Mouse (Mus musculus) frontal cortex, adult (tissue): Measurements from ENCODE around the gene Crtac1.
A peak's percentile ranks its signal among the peaks of the same experiment; 100 is the strongest.

Source experiments
- ATAC-seq: cut with Nextera tagmentation; 2 replicates; pipeline ENCODE4 v1.9.2; 2017; ENCODE audit warnings: mild to moderate bottlenecking, moderate library complexity, mixed read lengths; ENCODE audit not compliant: low TSS enrichment

Gene Crtac1

DNA sequence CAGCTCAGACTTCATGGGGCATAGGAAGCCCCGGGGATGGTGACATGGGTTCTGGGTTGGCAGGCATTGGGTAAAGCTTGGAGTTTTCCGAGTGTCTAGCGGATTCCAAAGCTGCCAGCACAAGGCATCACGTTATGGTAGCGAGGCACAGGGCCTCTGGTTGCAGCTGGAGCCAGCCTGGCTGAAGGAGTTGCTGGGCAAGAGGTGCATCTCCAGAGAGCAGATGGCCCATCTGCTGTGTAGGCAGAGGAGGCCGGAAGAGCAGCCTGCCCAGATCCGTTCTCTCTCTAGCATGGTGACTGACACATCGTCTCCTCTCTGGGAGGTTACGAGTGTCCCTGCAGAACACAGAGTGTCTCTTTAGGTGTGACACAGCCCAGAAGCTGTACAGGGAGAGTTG lies 103.4 kb downstream of the Crtac1 start:
- peak; percentile 59 for ATAC-seq

DNA sequence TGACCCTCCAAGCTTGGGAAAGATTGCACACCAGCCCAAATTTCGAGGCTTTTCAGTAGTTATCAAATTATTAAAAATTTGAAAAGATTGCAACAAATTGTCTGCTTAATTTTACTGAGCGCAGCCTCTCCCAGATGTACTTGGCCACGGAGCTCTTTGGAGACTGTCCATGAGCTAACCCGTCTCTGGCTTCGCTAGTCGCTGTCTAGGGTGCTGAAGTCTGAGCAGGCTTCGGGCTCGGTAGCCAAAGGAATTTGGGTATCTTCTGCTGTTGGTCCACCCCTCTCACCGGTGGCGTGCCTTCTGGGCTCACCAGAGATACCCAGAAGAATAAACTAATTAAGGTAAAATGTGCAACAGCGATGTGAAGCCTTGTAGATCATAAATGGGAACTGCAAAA lies 105.7 kb downstream of the Crtac1 start:
- ATAC-seq = no peak

DNA sequence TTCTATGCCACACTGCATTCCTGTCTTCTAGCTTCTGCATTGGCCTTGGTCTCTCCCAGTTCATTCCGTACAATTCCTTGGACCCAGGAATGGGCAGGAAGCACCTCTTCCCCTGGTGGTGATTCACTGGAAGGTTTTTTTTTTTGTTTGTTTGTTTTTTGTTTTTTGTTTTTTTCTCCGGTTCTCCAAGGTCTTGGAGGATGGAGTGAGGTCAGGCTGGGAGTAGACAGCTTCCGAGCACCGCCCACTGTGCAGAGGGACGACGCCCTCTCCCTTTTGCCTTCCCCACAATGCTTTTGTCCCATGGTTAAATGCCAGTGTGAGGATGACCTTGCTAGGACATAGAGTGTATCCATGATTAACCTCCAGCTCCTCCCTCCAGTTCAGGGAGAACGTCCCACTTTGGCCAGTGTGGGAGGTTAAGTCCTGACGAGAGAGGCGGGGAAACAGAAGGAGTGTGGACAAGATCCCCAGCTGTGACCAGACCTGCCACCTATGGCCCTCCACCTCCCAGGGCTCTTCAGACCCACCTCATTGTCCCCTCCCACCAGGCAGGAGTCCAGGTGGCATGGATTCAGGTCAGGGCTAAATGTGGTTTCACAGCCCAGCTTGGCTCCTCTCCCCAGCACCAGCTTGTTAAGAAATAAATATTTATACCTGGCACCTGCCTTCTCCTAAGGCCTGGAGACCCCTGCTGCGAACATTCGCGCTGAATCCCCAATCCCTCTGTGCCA lies 109.1 kb downstream of the Crtac1 start:
- ATAC-seq = no peak

GRCm38 (mm10) chr19:42321936-42322335 lies 109.6 kb downstream of the Crtac1 start:
- ATAC-seq = no peak

GRCm38 (mm10) chr19:42317648-42318425 lies 113.7 kb downstream of the Crtac1 start:
- peak; percentile 71 for ATAC-seq

DNA sequence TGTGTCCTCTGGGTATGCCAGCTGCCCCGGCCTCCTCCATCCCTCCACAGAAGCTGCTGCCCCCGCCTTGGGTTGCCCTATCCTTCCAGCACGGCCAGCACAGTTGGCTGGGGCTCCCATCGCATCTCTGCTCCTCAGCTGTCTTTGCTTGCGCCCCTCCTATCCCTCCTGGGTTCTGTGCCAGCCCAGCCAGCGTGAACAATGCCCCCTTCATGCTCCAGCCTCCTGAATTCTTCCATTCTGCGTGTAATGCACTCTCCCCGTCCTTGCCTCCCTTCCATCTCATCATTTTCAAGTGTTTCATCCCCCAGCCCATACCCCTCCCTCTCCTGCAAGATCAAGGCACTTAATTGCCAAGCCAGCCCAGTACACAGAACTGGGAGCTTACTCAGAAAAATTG lies 114.6 kb downstream of the Crtac1 start:
- ATAC-seq = peak; percentile 39

DNA sequence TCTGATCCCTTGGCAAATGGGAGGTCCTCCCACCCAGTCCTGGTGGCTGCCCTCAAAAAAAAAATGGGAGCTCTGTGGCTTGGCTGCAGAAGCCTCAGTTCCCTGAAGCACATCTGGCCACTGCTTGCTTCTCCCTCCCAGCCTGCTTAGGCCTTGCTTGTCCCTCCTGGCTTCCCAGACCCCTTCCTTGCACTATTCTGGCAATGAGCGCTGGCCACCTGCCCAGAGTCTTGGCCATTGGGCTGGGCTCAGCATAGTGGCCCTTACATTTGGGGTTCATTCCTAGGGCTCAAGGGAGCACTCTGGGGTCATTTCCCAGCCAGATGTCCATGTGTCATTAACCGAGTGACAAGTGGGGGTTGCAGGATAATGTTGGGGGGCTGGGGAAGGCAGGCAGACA lies 115.1 kb downstream of the Crtac1 start:
- ATAC-seq = no peak

GRCm38 (mm10) chr19:42315914-42316313 lies 115.7 kb downstream of the Crtac1 start:
- peak; percentile 75 for ATAC-seq

GRCm38 (mm10) chr19:42315070-42315679 lies 116.4 kb downstream of the Crtac1 start:
- ATAC-seq = no peak

GRCm38 (mm10) chr19:42312191-42312590 lies 119.4 kb downstream of the Crtac1 start:
- no peak for ATAC-seq

DNA sequence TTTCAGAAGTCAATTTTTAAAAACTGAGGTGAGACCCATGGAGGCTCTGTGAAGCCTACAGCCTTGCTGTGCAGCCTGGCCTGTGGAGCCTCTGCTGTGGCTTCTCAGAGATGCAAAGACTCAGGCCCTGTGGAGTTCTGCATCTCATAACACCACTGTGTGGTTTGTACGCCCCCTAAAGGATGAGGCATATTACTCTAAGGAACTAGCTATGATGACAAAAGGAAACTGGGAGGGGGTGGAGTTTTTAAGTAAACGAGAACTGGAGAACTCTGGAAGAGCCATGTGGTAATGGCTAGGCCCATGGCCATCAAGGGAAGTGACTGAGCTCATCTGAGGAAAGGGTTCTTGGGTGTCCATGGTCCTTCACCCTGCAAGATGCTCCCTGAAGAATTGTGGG lies 120.3 kb downstream of the Crtac1 start:
- peak; percentile 58 for ATAC-seq

DNA sequence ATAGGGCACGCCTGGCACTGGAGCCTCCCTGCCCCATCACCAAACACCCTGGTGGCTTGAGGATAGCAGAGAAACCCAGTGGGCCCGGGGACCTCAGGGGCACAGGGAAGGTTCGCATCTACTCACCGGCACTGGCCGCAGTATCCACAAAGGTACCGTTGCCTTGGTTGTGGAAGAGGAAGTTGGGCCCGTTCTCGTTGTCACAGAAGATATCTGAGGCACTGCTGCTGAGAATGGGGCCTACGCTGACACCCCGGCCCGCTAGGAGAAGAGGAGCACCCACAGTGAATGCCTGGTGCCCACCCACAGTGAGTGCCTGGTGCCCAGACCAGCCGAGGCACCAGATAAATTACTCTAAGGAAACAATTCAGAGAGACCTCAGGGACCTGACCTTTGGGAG lies 122.7 kb downstream of the Crtac1 start:
- ATAC-seq = no peak

DNA sequence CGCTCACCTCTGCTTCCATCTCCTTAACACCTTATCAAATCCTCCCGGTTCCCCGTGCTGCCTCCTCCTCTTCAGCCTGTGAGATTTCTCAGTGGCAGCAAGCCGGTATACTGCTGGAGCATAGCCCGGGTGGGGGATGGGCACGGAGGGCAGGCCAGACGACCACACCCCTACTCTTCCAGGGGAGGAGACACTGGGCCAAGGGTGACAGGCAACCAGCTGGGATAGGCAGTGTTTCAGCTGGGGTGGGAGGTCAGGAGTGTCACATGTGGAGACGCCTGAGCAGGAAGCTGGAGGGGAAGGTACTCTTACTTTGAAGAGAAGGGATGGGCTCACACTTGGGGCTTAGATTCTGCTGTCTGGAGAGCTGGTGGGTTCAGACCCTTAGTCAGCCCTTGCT lies 124.6 kb downstream of the Crtac1 start:
- no peak for ATAC-seq

GRCm38 (mm10) chr19:42306202-42306601 lies 125.4 kb downstream of the Crtac1 start:
- no peak for ATAC-seq

DNA sequence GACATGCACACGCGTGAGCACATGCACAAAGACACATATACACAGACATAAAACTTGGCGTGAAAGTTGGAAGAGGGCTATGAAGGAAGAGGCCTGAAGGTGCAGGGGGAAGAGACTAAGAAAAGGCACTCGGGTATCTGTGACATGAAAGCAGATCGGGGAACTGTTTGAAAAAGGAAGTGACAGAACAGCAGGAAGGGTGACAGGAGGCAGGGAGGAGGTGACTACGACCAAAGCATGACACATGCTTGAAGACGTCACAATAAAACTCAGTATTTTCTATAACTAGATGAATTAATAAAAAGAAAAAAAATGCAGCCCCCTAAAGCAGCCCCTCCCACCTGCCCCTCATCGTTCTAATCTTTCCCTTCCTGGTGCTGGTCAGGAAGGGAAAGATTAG lies 125.8 kb downstream of the Crtac1 start:
- ATAC-seq = no peak

DNA sequence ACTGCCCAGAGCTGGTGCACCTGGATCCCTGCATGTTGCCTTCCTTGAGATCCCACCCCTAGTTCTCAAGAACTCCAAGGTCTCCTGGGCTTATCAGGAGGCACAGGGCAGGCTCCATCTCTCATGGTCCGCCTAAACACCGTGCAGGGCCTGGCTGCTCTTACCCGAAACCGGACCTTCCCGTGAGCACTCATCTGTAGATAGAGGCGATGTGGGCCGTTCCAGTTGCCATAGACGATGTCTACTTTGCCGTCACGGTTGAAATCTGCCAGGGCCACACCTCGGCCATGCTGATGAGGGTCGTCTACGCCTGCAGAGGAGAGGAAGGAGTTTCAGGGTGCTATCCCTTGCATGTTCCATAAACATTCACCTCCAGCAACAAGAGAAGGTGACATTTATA lies 127.1 kb downstream of the Crtac1 start:
- no peak for ATAC-seq

- no peak for ATAC-seq
These were observed 128.3 kb downstream of the Crtac1 start for GRCm38 (mm10) chr19:42303210-42303813.

- peak; percentile 41 for ATAC-seq
These were observed 138.4 kb downstream of the Crtac1 start for GRCm38 (mm10) chr19:42293216-42293615.

- ATAC-seq = no peak
These were observed 139.5 kb downstream of the Crtac1 start for GRCm38 (mm10) chr19:42292106-42292505.

GRCm38 (mm10) chr19:42290954-42291661 lies 140.5 kb downstream of the Crtac1 start:
- peak; percentile 51 for ATAC-seq

DNA sequence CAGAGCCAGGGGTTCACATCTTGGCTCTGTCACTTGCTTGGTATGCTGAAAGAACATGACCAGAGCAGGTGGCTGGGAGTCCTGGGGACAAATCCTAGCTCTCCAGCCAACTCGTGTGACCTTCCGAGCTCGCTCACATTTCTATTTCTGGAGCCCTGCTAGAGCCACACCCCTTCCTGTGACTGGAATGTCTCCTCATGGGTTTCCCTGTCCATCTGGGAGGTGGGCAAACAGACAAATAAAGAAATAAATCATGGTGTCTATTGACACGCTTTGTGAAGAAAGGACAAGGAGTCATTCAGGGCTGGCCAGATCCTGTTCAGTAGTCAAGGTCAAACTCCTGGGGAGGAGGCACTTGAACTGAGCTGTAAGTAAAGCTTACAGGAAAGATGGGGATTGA lies 143.2 kb downstream of the Crtac1 start:
- ATAC-seq = no peak

DNA sequence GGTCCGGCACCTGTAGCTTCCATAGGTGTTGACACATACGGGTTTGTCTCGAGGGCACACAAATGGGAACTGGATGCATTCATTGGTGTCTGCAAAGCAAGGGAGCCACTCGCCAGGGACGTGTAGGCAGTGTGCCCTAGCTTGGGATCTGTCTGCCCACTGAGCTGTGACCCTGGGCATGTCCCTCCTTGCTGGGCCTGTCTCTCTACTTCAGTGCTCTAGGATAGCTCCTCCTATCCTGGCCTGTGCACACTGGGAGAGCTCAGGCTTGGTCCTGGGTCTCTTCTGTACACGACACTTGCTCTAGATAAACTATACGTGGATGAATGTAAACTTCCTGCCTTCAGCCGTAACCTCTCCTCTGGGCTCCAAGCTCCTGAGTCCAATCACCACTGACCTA lies 147.4 kb downstream of the Crtac1 start:
- no peak for ATAC-seq
